Mouse (Mus musculus) adipocyte (in vitro differentiated cells): ENCODE measurements around the gene Cd3e.
"Not testable (repeated sequence)": the region's sequence is repeated elsewhere in the genome, so short reads cannot be mapped to it uniquely, and the experiment has no call there.

Experiments used
- DNase-seq: peaks from one replicate; pipeline ENCODE4 v3.0.0-alpha.2; 2016; ENCODE audit warnings: low spot score

Cd3e gene

GRCm38 (mm10) chr9:45009180-45010078 is at the start of gene Cd3e:
TSS of gene Cd3e (minus strand) at chr9:45009627.
- no peak for DNase-seq

- DNase-seq, result no peak
Observed at GRCm38 (mm10) chr9:45058304-45058940, 49.0 kb upstream of the Cd3e start.

- DNase-seq, result peak; percentile 48
Observed at GRCm38 (mm10) chr9:45055082-45055713, 45.8 kb upstream of the Cd3e start, which contains the start of gene Mpzl3. TSS of gene Mpzl3 (plus strand) at chr9:45055186.

- no peak for DNase-seq
Observed at GRCm38 (mm10) chr9:45050301-45050700, 40.9 kb upstream of the Cd3e start.

GRCm38 (mm10) chr9:45049731-45050130 is 40.3 kb upstream of the Cd3e start:
- no peak for DNase-seq

- DNase-seq, result peak; percentile 41
Observed at GRCm38 (mm10) chr9:45048511-45048910, 39.1 kb upstream of the Cd3e start.

- no peak for DNase-seq
Observed at GRCm38 (mm10) chr9:45046973-45047372, 37.5 kb upstream of the Cd3e start.

- no peak for DNase-seq
Observed at GRCm38 (mm10) chr9:45042947-45043346, 33.5 kb upstream of the Cd3e start.

GRCm38 (mm10) chr9:45042056-45042720 is 32.8 kb upstream of the Cd3e start:
- DNase-seq, result no peak

GRCm38 (mm10) chr9:45041131-45041838 is 31.9 kb upstream of the Cd3e start:
- peak; percentile 36 for DNase-seq

GRCm38 (mm10) chr9:45040066-45040845 is 30.8 kb upstream of the Cd3e start:
- DNase-seq, result no peak

- DNase-seq, result no peak
Observed at GRCm38 (mm10) chr9:45039499-45039898, 30.1 kb upstream of the Cd3e start, which contains the start of gene Mpzl2. TSS of gene Mpzl2 (plus strand) at chr9:45039799.

GRCm38 (mm10) chr9:45037803-45038202 is 28.4 kb upstream of the Cd3e start:
- DNase-seq, result not testable (repeated sequence)

GRCm38 (mm10) chr9:45034526-45034925 is 25.1 kb upstream of the Cd3e start:
- no peak for DNase-seq

- no peak for DNase-seq
Observed at GRCm38 (mm10) chr9:45032261-45032660, 22.8 kb upstream of the Cd3e start.

- no peak for DNase-seq
Observed at GRCm38 (mm10) chr9:45030341-45030740, 20.9 kb upstream of the Cd3e start.

- DNase-seq, result no peak
Observed at GRCm38 (mm10) chr9:45027376-45027775, 17.9 kb upstream of the Cd3e start.

- DNase-seq, result no peak
Observed at GRCm38 (mm10) chr9:45024187-45024586, 14.8 kb upstream of the Cd3e start.

GRCm38 (mm10) chr9:45023638-45024037 is 14.2 kb upstream of the Cd3e start:
- DNase-seq, result no peak

- peak; percentile 70 for DNase-seq
Observed at GRCm38 (mm10) chr9:45022800-45023199, 13.4 kb upstream of the Cd3e start.

- DNase-seq, result no peak
Observed at GRCm38 (mm10) chr9:45018031-45018430, 8.6 kb upstream of the Cd3e start.
